Comparison of ENCODE assay signal across 9 mouse cellular contexts in genomic region chr6:29234272-29234671, GRCm38 (mm10). TPM values are rescaled to one million over a fixed set of nuclear protein-coding genes. Genes with fewer than 3 reads are reported as not detected.
DNase-seq lines count a peak whose midpoint lies in the region; ATAC-seq and TF ChIP-seq lines count a peak whose summit lies in the region.
"Had no signal": no experiment of that assay in that cellular context is flagged by ENCODE, and none has a peak within 500 bp of the region (broad histone marks: within the 10 kb centered on the region; RNA-seq: fewer than 3 reads in every experiment).

No protein-coding gene starts in this region.

- no peak overlapping the region for H3K4me3 ChIP-seq in lung, adult 2 months (replicated peaks; ENCODE audit: extremely low read depth, low read depth, low read length)
- H3K4me3 ChIP-seq in thymus, adult 2 months (ENCODE audit: control insufficient read depth, insufficient read depth, low read length), result no peak overlapping the region
- H3K4me3 ChIP-seq: heart, embryonic 13.5 days had no signal

- no peaks in the 10 kb centered on the region for H3K36me3 ChIP-seq in thymus, adult 2 months (ENCODE audit: control insufficient read depth, insufficient read depth, low read length)
- H3K36me3 ChIP-seq: heart, embryonic 13.5 days had no signal

- peak; percentile 84 for TF ChIP-seq CTCF in lung, adult 2 months (IDR thresholded peaks at IDR 0.05; ENCODE audit: insufficient read depth, low read length)
- peak; percentile 58; the same call in 1 of the 2 replicates for TF ChIP-seq CTCF in thymus, adult 2 months (IDR thresholded peaks at IDR 0.05; ENCODE audit: borderline replicate concordance, control insufficient read depth, extremely low read depth, insufficient read depth, low read length, poor library complexity)

- peak overlapping the region; percentile 68 for H3K27ac ChIP-seq in thymus, adult 2 months (ENCODE audit: control insufficient read depth, insufficient read depth, low read length)
- H3K27ac ChIP-seq: heart, embryonic 13.5 days had no signal

- TF ChIP-seq POLR2A in lung, adult 2 months (IDR thresholded peaks at IDR 0.05; ENCODE audit: borderline replicate concordance, extremely low read depth, low read depth, low read length), result no peak
- TF ChIP-seq POLR2A in thymus, adult 2 months (IDR thresholded peaks at IDR 0.05; ENCODE audit: control insufficient read depth, extremely low read depth, insufficient read depth, low read length, poor library complexity), result no peak

- 39% methylated on average over 8 of the region's 8 CpGs for WGBS in lung, adult 2 months
- 42% methylated on average over 8 of the region's 8 CpGs for WGBS in thymus, adult 2 months

- DNase-seq in adrenal gland, postnatal 10 days, result peak; percentile 22
- DNase-seq in adrenal gland, adult 2 months, result no peak
- DNase-seq in lung, adult 2 months, result no peak
- DNase-seq in lung, postnatal 25 days (ENCODE audit: low spot score), result no peak
- peak; percentile 68 for DNase-seq in thymus, adult 2 months
- no peak for DNase-seq in frontal cortex, postnatal 14 days (ENCODE audit: low spot score in 2 of 2)
- no peak for DNase-seq in layer of hippocampus, adult 11-12 months (ENCODE audit: low spot score)

- H3K4me1 ChIP-seq in lung, adult 2 months (ENCODE audit: control insufficient read depth, insufficient read depth, low read length), result no peaks in the 10 kb centered on the region
- peaks cover 42% of the 10 kb centered on the region for H3K4me1 ChIP-seq in thymus, adult 2 months (replicated peaks; ENCODE audit: control insufficient read depth, insufficient read depth, low read length)
- H3K4me1 ChIP-seq: heart, embryonic 13.5 days had no signal

- ATAC-seq in hematopoietic stem cell, adult 5-6 weeks (replicated peaks in 1 of 2; ENCODE audit: insufficient read depth in 1 of 2, low FRiP score in 2 of 2, low TSS enrichment in 1 of 2, low read depth in 1 of 2, poor library complexity in 2 of 2, severe bottlenecking in 2 of 2), result peak; percentile 34 to 47; a peak in 1 of 4 replicates

- H3K27me3 ChIP-seq in thymus, adult 2 months (ENCODE audit: control insufficient read depth, insufficient read depth, low read length), result no peaks in the 10 kb centered on the region

RNA-seq across cellular contexts. Expression of gene Impdh1, which starts 18.1 kb away (rescaled TPM):
- total RNA-seq in adrenal gland, postnatal 10 days (2021), result 100 to 1,000 TPM; 351 to 403 TPM
- 10 to 100 TPM; 58.3 to 86.4 TPM for total RNA-seq in adrenal gland, adult 2 months (2021)
- 94.4 and 102 TPM in 2 replicates for polyA plus RNA-seq in adrenal gland, adult 2 months (2012; rRNA removed)
- polyA plus RNA-seq in lung, adult 2 months (2012; rRNA removed), result 214 and 217 TPM in 2 replicates
- total RNA-seq in hematopoietic stem cell, adult 5-6 weeks (2017), result 70.0 and 72.4 TPM in 2 replicates
- 323 and 354 TPM in 2 replicates for polyA plus RNA-seq in thymus, adult 2 months (2012; rRNA removed)

RNA-seq across cellular contexts. Expression of gene Hilpda, which starts 38.0 kb away (rescaled TPM):
- total RNA-seq in adrenal gland, postnatal 10 days (2021), result 10 to 100 TPM in 1 of 2 experiments, 1 to 10 TPM in 1; 9.5 to 14.1 TPM
- 1 to 10 TPM; 2.6 to 6.8 TPM for total RNA-seq in adrenal gland, adult 2 months (2021)
- polyA plus RNA-seq in adrenal gland, adult 2 months (2012; rRNA removed), result 10.0 and 12.1 TPM in 2 replicates
- polyA plus RNA-seq in lung, adult 2 months (2012; rRNA removed), result 154 and 155 TPM in 2 replicates
- 26.3 and 27.7 TPM in 2 replicates for total RNA-seq in hematopoietic stem cell, adult 5-6 weeks (2017)
- polyA plus RNA-seq in thymus, adult 2 months (2012; rRNA removed), result 31.3 and 35.9 TPM in 2 replicates

RNA-seq across cellular contexts. Expression of gene Fam71f2, which starts 45.1 kb away (rescaled TPM):
- under 1 TPM in 1 of 2 experiments, not detected in 1; 0.70 TPM for total RNA-seq in adrenal gland, postnatal 10 days (2021)
- under 1 TPM in 1 of 2 experiments, not detected in 1; 0.29 TPM for total RNA-seq in adrenal gland, adult 2 months (2021)
- 0.18 and 0.35 TPM in 2 replicates for polyA plus RNA-seq in adrenal gland, adult 2 months (2012; rRNA removed)
- polyA plus RNA-seq in lung, adult 2 months (2012; rRNA removed), result 5.3 and 5.6 TPM in 2 replicates
- total RNA-seq in hematopoietic stem cell, adult 5-6 weeks (2017), result 1.6 TPM in 1 of 2 replicates, not detected in the other
- 2.5 and 2.7 TPM in 2 replicates for polyA plus RNA-seq in thymus, adult 2 months (2012; rRNA removed)
- polyA plus RNA-seq: heart, embryonic 13.5 days had no signal

RNA-seq across cellular contexts. Expression of gene Prrt4, which starts 54.9 kb away (rescaled TPM):
- total RNA-seq in adrenal gland, postnatal 10 days (2021), result 1 to 10 TPM; 4.2 to 5.6 TPM
- total RNA-seq in adrenal gland, adult 2 months (2021), result 1 to 10 TPM; 2.2 to 5.0 TPM
- polyA plus RNA-seq in adrenal gland, adult 2 months (2012; rRNA removed), result 6.1 and 8.8 TPM in 2 replicates
- polyA plus RNA-seq in lung, adult 2 months (2012; rRNA removed), result 10.8 and 12.2 TPM in 2 replicates
- not detected in 2 replicates for total RNA-seq in hematopoietic stem cell, adult 5-6 weeks (2017)
- 0.32 and 0.41 TPM in 2 replicates for polyA plus RNA-seq in thymus, adult 2 months (2012; rRNA removed)

Comparison
In these comparisons a context has a peak if more than half of its experiments do, and no peak if none do; other contexts are left out.
1. DNase-seq: peak in adrenal gland, postnatal 10 days (single experiment) and thymus, adult 2 months (single experiment); none in adrenal gland, adult 2 months (single experiment), lung, adult 2 months (single experiment), lung, postnatal 25 days (single experiment), frontal cortex, postnatal 14 days (0 of 2) and layer of hippocampus, adult 11-12 months (single experiment).